Mouse (Mus musculus) stomach, postnatal 0 days (tissue): ENCODE measurements around the gene Gm10840.

Experiments used
- CTCF ChIP-seq: IDR thresholded peaks from 2 replicates; pipeline ENCODE4 v1.5.1; 2016; ENCODE audit warnings: antibody characterized with exemption, low read depth, mild to moderate bottlenecking, moderate library complexity
- EP300 ChIP-seq: optimal IDR thresholded peaks from 2 replicates; pipeline ENCODE3; 2016; ENCODE audit warnings: antibody characterized with exemption

GRCm38 (mm10) chr11:106180449-106180801 lies 19.8 kb downstream of the Gm10840 start:
- TF ChIP-seq CTCF (no peak), EP300 (no peak)
